Mouse (Mus musculus): ENCODE data around the gene Ttll13. TPM values are rescaled to one million over a fixed set of nuclear protein-coding genes. Genes with fewer than 3 reads are reported as not detected.

Gene Ttll13
- total RNA-seq, 2 experiments from 2014 or later = 0.95 to 1.2 TPM

- intact Hi-C loops (cut with DNase I) = no loop called here
- peak in 1 of 2 experiments; percentile 49 for DNase-seq (ENCODE audit: low spot score in 2 of 2)
These were observed 36.5 kb upstream of the Ttll13 start for GRCm38 (mm10) chr7:80209669-80210068.

GRCm38 (mm10) chr7:80210982-80211381 is 35.2 kb upstream of the Ttll13 start:
- DNase-seq (ENCODE audit: low spot score in 2 of 2) = no peak
- intact Hi-C loops (cut with DNase I) = no loop called here

GRCm38 (mm10) chr7:80213604-80214003 is 32.6 kb upstream of the Ttll13 start:
- no peak for DNase-seq (ENCODE audit: low spot score in 2 of 2)
- intact Hi-C loops (cut with DNase I) = loop anchor here (2.0 kb wide), 1 partner anchor 73 kb away; no protein-coding TSS in a partner anchor

GRCm38 (mm10) chr7:80214459-80214858 is 31.7 kb upstream of the Ttll13 start:
- no peak for DNase-seq (ENCODE audit: low spot score in 2 of 2)
- intact Hi-C loops (cut with DNase I) = loop anchor here (2.0 kb wide), 1 partner anchor 74 kb away; no protein-coding TSS in a partner anchor

- peak; percentile 73 to 80 for DNase-seq (ENCODE audit: low spot score in 2 of 2)
- intact Hi-C loops (cut with DNase I) = loop anchor here (2.0 kb wide), 1 partner anchor 75 kb away; no protein-coding TSS in a partner anchor
These were observed 30.8 kb upstream of the Ttll13 start for GRCm38 (mm10) chr7:80215398-80215797.

GRCm38 (mm10) chr7:80216566-80216965 is 29.6 kb upstream of the Ttll13 start:
- peak; percentile 43 to 56 for DNase-seq (ENCODE audit: low spot score in 2 of 2)
- intact Hi-C loops (cut with DNase I) = no loop called here

GRCm38 (mm10) chr7:80218666-80219065 is 27.5 kb upstream of the Ttll13 start:
- intact Hi-C loops (cut with DNase I) = no loop called here
- no peak for DNase-seq (ENCODE audit: low spot score in 2 of 2)

GRCm38 (mm10) chr7:80220237-80220797 is 25.9 kb upstream of the Ttll13 start:
- no peak for DNase-seq (ENCODE audit: low spot score in 2 of 2)
- intact Hi-C loops (cut with DNase I) = no loop called here

GRCm38 (mm10) chr7:80221179-80221750 is 24.9 kb upstream of the Ttll13 start:
- no peak for DNase-seq (ENCODE audit: low spot score in 2 of 2)
- intact Hi-C loops (cut with DNase I) = no loop called here

- intact Hi-C loops (cut with DNase I) = no loop called here
These were observed 19.1 kb upstream of the Ttll13 start for GRCm38 (mm10) chr7:80227065-80227464.

GRCm38 (mm10) chr7:80230196-80230595 is 16.0 kb upstream of the Ttll13 start:
- no peak for DNase-seq (ENCODE audit: low spot score in 2 of 2)
- intact Hi-C loops (cut with DNase I) = no loop called here

More at GRCm38 (mm10) chr7:80227065-80227464, 19.1 kb upstream of the Ttll13 start:
- no peak for DNase-seq (ENCODE audit: low spot score in 2 of 2)

- intact Hi-C loops (cut with DNase I) = no loop called here
- no peak for DNase-seq (ENCODE audit: low spot score in 2 of 2)
These were observed 14.1 kb upstream of the Ttll13 start for GRCm38 (mm10) chr7:80231971-80232488.

GRCm38 (mm10) chr7:80232489-80233029 is 13.6 kb upstream of the Ttll13 start, which contains the start of the genes Cib1 and Gdpgp1:
Gene Cib1, minus strand, starts transcription at chr7:80232813.
Gene Gdpgp1, plus strand, starts transcription at chr7:80232865.
- peak; percentile 96 for DNase-seq (ENCODE audit: low spot score in 2 of 2)
- intact Hi-C loops (cut with DNase I) = no loop called here

GRCm38 (mm10) chr7:80233799-80234198 is 12.4 kb upstream of the Ttll13 start:
- DNase-seq (ENCODE audit: low spot score in 2 of 2) = no peak
- intact Hi-C loops (cut with DNase I) = no loop called here

GRCm38 (mm10) chr7:80238542-80238941 is 7.6 kb upstream of the Ttll13 start:
- intact Hi-C loops (cut with DNase I) = no loop called here
- no peak for DNase-seq (ENCODE audit: low spot score in 2 of 2)

GRCm38 (mm10) chr7:80241661-80242060 is 4.5 kb upstream of the Ttll13 start:
- intact Hi-C loops (cut with DNase I) = no loop called here
- no peak for DNase-seq (ENCODE audit: low spot score in 2 of 2)

- no peak for DNase-seq (ENCODE audit: low spot score in 2 of 2)
- intact Hi-C loops (cut with DNase I) = no loop called here
These were observed 1.3 kb upstream of the Ttll13 start for GRCm38 (mm10) chr7:80244851-80245250.

GRCm38 (mm10) chr7:80246859-80247258 is 683 bp downstream of the Ttll13 start:
- intact Hi-C loops (cut with DNase I) = no loop called here
- no peak for DNase-seq (ENCODE audit: low spot score in 2 of 2)

- intact Hi-C loops (cut with DNase I) = no loop called here
- no peak for DNase-seq (ENCODE audit: low spot score in 2 of 2)
These were observed 6.3 kb downstream of the Ttll13 start for GRCm38 (mm10) chr7:80252437-80252836.

GRCm38 (mm10) chr7:80252886-80253285 is 6.7 kb downstream of the Ttll13 start:
- intact Hi-C loops (cut with DNase I) = no loop called here

GRCm38 (mm10) chr7:80255981-80256380 is 9.8 kb downstream of the Ttll13 start:
- no peak for DNase-seq (ENCODE audit: low spot score in 2 of 2)
- intact Hi-C loops (cut with DNase I) = no loop called here

More at GRCm38 (mm10) chr7:80252886-80253285, 6.7 kb downstream of the Ttll13 start:
- DNase-seq (ENCODE audit: low spot score in 2 of 2) = no peak
